Mouse (Mus musculus) megakaryocyte-erythroid progenitor cell, adult 5-6 weeks (primary cell): ENCODE results near the gene Mylip. TPM values are rescaled to one million over a fixed set of nuclear protein-coding genes. Genes with fewer than 3 reads are reported as not detected.

Source experiments
- ATAC-seq: replicated peaks from 2 replicates; pipeline ENCODE4 v1.8.0; 2016; ENCODE audit warnings: mild to moderate bottlenecking, inconsistent platforms; ENCODE audit not compliant: severe bottlenecking, poor library complexity, low FRiP score, low TSS enrichment
- total RNA-seq, 2 experiments: library from RNA; stranded (forward) in 1 of 2; stranded (reverse) in 1 of 2; fragments of 200-1000, 215-1000 nt in 1 of 2; fragments of >200 nt in 1 of 2; fragmentation: Nextera tagmentation in 1 of 2; gene quantifications; 2 replicates each; pipeline ENCODE4 v1.2.3; 2014 to 2017

Gene Mylip
- total RNA-seq, 2 experiments from 2014 or later = 8.0 to 9.0 TPM

- no peak for ATAC-seq
These were observed 71.9 kb downstream of the Mylip start for GRCm38 (mm10) chr13:45461370-45461958.

Other genes starting within 250 kb of the Mylip start
- gene Gmpr, start 117.7 kb downstream of the Mylip start, total RNA-seq (2014; fragmentation: Nextera tagmentation) = 1.9 and 7.8 TPM in 2 replicates
- 2.4 and 9.6 TPM in 2 replicates for gene Gmpr, start 117.7 kb downstream of the Mylip start, total RNA-seq (2017)